Mouse (Mus musculus) CH12.LX (cell line): ENCODE data around the gene Mdk. TPM values are rescaled to one million over a fixed set of nuclear protein-coding genes. Genes with fewer than 3 reads are reported as not detected.
A peak's percentile ranks its signal among the peaks of the same experiment; 100 is the strongest.

ENCODE experiments used
- DNase-seq: peaks from one replicate; pipeline ENCODE4 v3.0.0-alpha.2; 2013; ENCODE audit errors: extremely low read depth
- H3K27ac ChIP-seq: 2 replicates; pipeline ENCODE4 v1.5.1; 2012; ENCODE audit warnings: low read depth, mild to moderate bottlenecking, control low read depth, moderate library complexity; ENCODE audit not compliant: insufficient read depth
- H3K27me3 ChIP-seq: replicated peaks from 2 replicates; pipeline ENCODE3; 2012; ENCODE audit warnings: inconsistent platforms
- H3K36me3 ChIP-seq, 2 experiments: replicated peaks in 1 of 2; 2 replicates each; pipeline versions ENCODE3 to v1.6.1; 2012; ENCODE audit warnings: inconsistent platforms in 1 of 2, low read length in 1 of 2, mild to moderate bottlenecking in 1 of 2, mixed read lengths in 1 of 2, moderate library complexity in 1 of 2; ENCODE audit not compliant: control insufficient read depth in 1 of 2, insufficient read depth in 1 of 2
- H3K4me1 ChIP-seq, 2 experiments: 2 replicates each; pipeline ENCODE4 v1.6.1; 2012; ENCODE audit warnings: inconsistent platforms in 1 of 2, moderate library complexity in 1 of 2; ENCODE audit not compliant: insufficient read depth in 2 of 2, control insufficient read depth in 1 of 2
- H3K4me2 ChIP-seq: 2 replicates; pipeline ENCODE4 v1.6.1; 2012; ENCODE audit warnings: low read depth, mild to moderate bottlenecking, control low read depth; ENCODE audit not compliant: poor library complexity, insufficient read depth, severe bottlenecking
- H3K4me3 ChIP-seq, 3 experiments: fragments of 150-350 bp in 1 of 3; sonication (generic) in 1 of 3; replicated peaks in 1 of 3; 2 replicates each; pipeline versions ENCODE3 to v1.5.1; 2011 to 2012; ENCODE audit warnings: low read depth in 2 of 3, low read length in 2 of 3, mild to moderate bottlenecking in 2 of 3, moderate library complexity in 2 of 3, control low read depth in 1 of 3, improper control_type of control experiment in 1 of 3, inconsistent platforms in 1 of 3, mixed read lengths in 1 of 3; ENCODE audit not compliant: poor library complexity in 1 of 3
- H3K79me2 ChIP-seq: replicated peaks from 2 replicates; pipeline ENCODE4 v1.6.1; 2012; ENCODE audit warnings: mild to moderate bottlenecking, moderate library complexity; ENCODE audit not compliant: control insufficient read depth, poor library complexity, insufficient read depth, severe bottlenecking; ENCODE audit errors: extremely low read depth
- H3K9ac ChIP-seq: 2 replicates; pipeline ENCODE4 v1.6.1; 2012; ENCODE audit warnings: low read depth, mild to moderate bottlenecking, control low read depth, moderate library complexity; ENCODE audit not compliant: insufficient read depth
- H3K9me3 ChIP-seq: replicated peaks from 2 replicates; pipeline ENCODE3; 2012; ENCODE audit warnings: low read length, inconsistent platforms, mixed read lengths
- BHLHE40 ChIP-seq: IDR thresholded peaks from 2 replicates; pipeline ENCODE4 v1.6.1; 2011; ENCODE audit warnings: mild to moderate bottlenecking, low read depth, low read length, improper control_type of control experiment
- CHD1 ChIP-seq: IDR thresholded peaks from 2 replicates; pipeline ENCODE4 v1.6.1; 2012; ENCODE audit warnings: low read depth, low read length, improper control_type of control experiment, inconsistent platforms
- CTCF ChIP-seq, 2 experiments: IDR thresholded peaks in 1 of 2; conservative IDR thresholded peaks in 1 of 2; 2 replicates each; pipeline ENCODE4 v1.5.1; 2011 to 2012; ENCODE audit warnings: low read depth in 2 of 2, low read length in 2 of 2, improper control_type of control experiment in 1 of 2, inconsistent platforms in 1 of 2, mild to moderate bottlenecking in 1 of 2, moderate library complexity in 1 of 2
- ELF1 ChIP-seq: IDR thresholded peaks from 2 replicates; pipeline ENCODE4 v1.6.1; 2014; ENCODE audit warnings: low read depth, mild to moderate bottlenecking, inconsistent platforms, low read length, improper control_type of control experiment
- HCFC1 ChIP-seq: IDR thresholded peaks from 2 replicates; pipeline ENCODE4 v1.6.1; 2012; ENCODE audit warnings: low read depth, mild to moderate bottlenecking, inconsistent platforms, low read length, improper control_type of control experiment
- IRF4 ChIP-seq: IDR thresholded peaks from 2 replicates; pipeline ENCODE4 v1.6.1; 2014; ENCODE audit warnings: low read depth, mild to moderate bottlenecking, inconsistent platforms, low read length, improper control_type of control experiment
- JUN ChIP-seq: IDR thresholded peaks from 2 replicates; pipeline ENCODE4 v1.6.1; 2011; ENCODE audit warnings: low read depth, mild to moderate bottlenecking, low read length, improper control_type of control experiment, moderate library complexity; ENCODE audit not compliant: insufficient read depth
- KAT2A ChIP-seq: IDR thresholded peaks from 2 replicates; pipeline ENCODE4 v1.6.1; 2012; ENCODE audit warnings: low read length, improper control_type of control experiment, inconsistent platforms; ENCODE audit not compliant: insufficient replicate concordance
- MAX ChIP-seq: IDR thresholded peaks from 2 replicates; pipeline ENCODE4 v1.6.1; 2011; ENCODE audit warnings: low read length, improper control_type of control experiment
- MAZ ChIP-seq: IDR thresholded peaks from 2 replicates; pipeline ENCODE4 v1.6.1; 2012; ENCODE audit warnings: low read depth, mild to moderate bottlenecking, inconsistent platforms, low read length, improper control_type of control experiment, moderate library complexity
- MEF2A ChIP-seq: IDR thresholded peaks from 2 replicates; pipeline ENCODE4 v1.6.1; 2014; ENCODE audit warnings: low read depth, mild to moderate bottlenecking, inconsistent platforms, low read length, improper control_type of control experiment, borderline replicate concordance
- MXI1 ChIP-seq: IDR thresholded peaks from 2 replicates; pipeline ENCODE4 v1.6.1; 2011; ENCODE audit warnings: mild to moderate bottlenecking, low read depth, low read length, improper control_type of control experiment
- MYC ChIP-seq: IDR thresholded peaks from 2 replicates; pipeline ENCODE4 v1.6.1; 2011; ENCODE audit warnings: low read depth, mild to moderate bottlenecking, improper control_type of control experiment, low read length
- NELFE ChIP-seq: IDR thresholded peaks from 2 replicates; pipeline ENCODE4 v1.6.1; 2011; ENCODE audit warnings: low read depth, low read length, improper control_type of control experiment
- NRF1 ChIP-seq: IDR thresholded peaks from 2 replicates; pipeline ENCODE4 v1.6.1; 2014; ENCODE audit warnings: low read depth, mild to moderate bottlenecking, inconsistent platforms, low read length, improper control_type of control experiment, moderate library complexity
- PAX5 ChIP-seq: IDR thresholded peaks from 2 replicates; pipeline ENCODE4 v1.6.1; 2012; ENCODE audit warnings: low read length, inconsistent platforms, mixed read lengths
- RAD21 ChIP-seq: IDR thresholded peaks from 2 replicates; pipeline ENCODE4 v1.6.1; 2011; ENCODE audit warnings: low read depth, mild to moderate bottlenecking, low read length, improper control_type of control experiment, moderate library complexity
- RCOR1 ChIP-seq: conservative IDR thresholded peaks from 2 replicates; pipeline ENCODE4 v1.6.1; 2012; ENCODE audit warnings: low read depth, mild to moderate bottlenecking, inconsistent platforms, low read length, improper control_type of control experiment
- SIN3A ChIP-seq: IDR thresholded peaks from 2 replicates; pipeline ENCODE4 v1.6.1; 2012; ENCODE audit warnings: low read length, improper control_type of control experiment, inconsistent platforms
- SMC3 ChIP-seq: IDR thresholded peaks from 2 replicates; pipeline ENCODE4 v1.6.1; 2011; ENCODE audit warnings: low read depth, low read length, improper control_type of control experiment
- TCF12 ChIP-seq: IDR thresholded peaks from 2 replicates; pipeline ENCODE4 v1.6.1; 2014; ENCODE audit warnings: low read depth, mild to moderate bottlenecking, inconsistent platforms, low read length, improper control_type of control experiment
- ZC3H11A ChIP-seq: IDR thresholded peaks from 2 replicates; pipeline ENCODE4 v1.6.1; 2012; ENCODE audit warnings: low read depth, mild to moderate bottlenecking, inconsistent platforms, low read length, improper control_type of control experiment
- dilution Hi-C: fragments of 300-500 bp; cut with MboI; formaldehyde crosslinking; loops from 2 replicates; pipeline ENCODE4 v1.14.3; 2020; ENCODE audit warnings: low sequenced_read_pairs; ENCODE audit not compliant: extremely low pct_unique_long_range_greater_than_20kb, extremely low pct_ligation_motif_present
- in situ Hi-C: fragments of 300-500 bp; cut with MboI; formaldehyde crosslinking; loops from 3 replicates; pipeline ENCODE4 v1.14.3; 2019; ENCODE audit warnings: low sequenced_read_pairs, low pct_ligation_motif_present, low pct_unique_long_range_greater_than_20kb, mixed read lengths
- polyA plus RNA-seq: library from polyadenylated mRNA; unstranded; fragments of >175 nt; gene quantifications from 2 replicates; pipeline ENCODE4 v1.2.1, GENCODE M21; 2012; ENCODE audit warnings: low read depth; ENCODE audit not compliant: insufficient read length
- total RNA-seq, 2 experiments: library from RNA; depleted of rRNA; stranded (reverse); fragments of 300-350 nt in 1 of 2; fragments of >200 nt in 1 of 2; gene quantifications; 2 replicates each; pipeline ENCODE4 v1.2.3; 2012 to 2014

The Mdk gene
- total and polyA plus RNA-seq, 3 experiments = 0.25 to 2.4 (median 0.34) TPM

GRCm38 (mm10) chr2:91958701-91959457 lies 26.8 kb upstream of the Mdk start:
- dilution Hi-C loops (no loop called here), in situ Hi-C loops (no loop called here)
- 0 out of 2 replicates have a peak, but pooled peaks have one; percentile 22 for TF ChIP-seq NELFE
- TF ChIP-seq NRF1 = no peak
- no peak for TF ChIP-seq ZC3H11A
- TF ChIP-seq HCFC1 = no peak
- no peak for TF ChIP-seq CHD1
- TF ChIP-seq TCF12 = peak; percentile 33; the same call in 1 of the 2 replicates
- TF ChIP-seq MYC = no peak
- TF ChIP-seq SIN3A = peak; percentile 39; the same call in 1 of the 2 replicates
- TF ChIP-seq MAX = no peak
- no peak for TF ChIP-seq RCOR1
- TF ChIP-seq MXI1 = no peak
- no peak for TF ChIP-seq KAT2A
- TF ChIP-seq SMC3 = peak; percentile 72
- peak; percentile 45 to 75 for TF ChIP-seq CTCF (conservative IDR thresholded peaks at IDR 0.05 in 1 of 2, IDR thresholded peaks at IDR 0.05 in 1 of 2; ENCODE audit: low read depth in 2 of 2, low read length in 2 of 2)
- peak; percentile 68 for TF ChIP-seq ELF1
- TF ChIP-seq RAD21 = peak; percentile 47
- no peak for TF ChIP-seq JUN
- no peak for TF ChIP-seq BHLHE40
- no peak for TF ChIP-seq PAX5
- 0 out of 2 replicates have a peak, but pooled peaks have one; percentile 20 for TF ChIP-seq IRF4
- no peak for TF ChIP-seq MEF2A
- no peak for TF ChIP-seq MAZ
- Histone ChIP-seq H3K4me1 (peaks cover 6 to 71% of the 10 kb centered on the region in 2 experiments), H3K79me2 (peaks cover 22% of the 10 kb centered on the region), H3K9me3 (no peaks in the 10 kb centered on the region), H3K36me3 (peaks cover 0 to 59% of the 10 kb centered on the region in 2 experiments), H3K27ac (no peak overlapping the region), H3K4me3 (no peak overlapping the region), H3K27me3 (no peaks in the 10 kb centered on the region), H3K9ac (no peak overlapping the region), H3K4me2 (no peak overlapping the region)
- no peak for DNase-seq
